Mouse (Mus musculus): ENCODE results near the gene Bmp2k. TPM values are rescaled to one million over a fixed set of nuclear protein-coding genes. Genes with fewer than 3 reads are reported as not detected.

Gene Bmp2k
- polyA plus RNA-seq, 1 experiment from 2014 or later, result 16.5 TPM

DNA sequence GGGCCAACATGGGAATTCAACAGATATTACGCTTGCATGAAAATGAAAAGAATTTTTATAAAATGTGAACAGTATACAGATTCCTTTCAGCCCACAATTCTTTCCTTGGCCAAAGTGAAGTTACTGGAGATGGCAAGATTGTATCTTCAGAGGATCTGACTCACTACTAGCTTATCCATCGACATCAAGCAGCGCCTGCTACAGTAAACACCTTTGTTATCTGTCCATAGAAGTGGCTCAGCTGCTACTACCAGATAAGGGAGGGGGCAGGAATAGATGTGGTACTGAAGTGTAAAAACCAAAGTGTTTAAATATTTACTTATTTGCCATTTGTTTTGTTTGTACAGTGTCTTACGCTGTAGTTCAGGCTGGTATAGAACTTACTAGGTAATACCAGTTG lies 8.6 kb upstream of the Bmp2k start:
- H3K4me3 ChIP-seq (ENCODE audit: low read depth, low read length), result no peak overlapping the region
- no peaks in the 10 kb centered on the region for H3K36me3 ChIP-seq (ENCODE audit: insufficient read depth, low read length)
- WGBS, result 33% methylated on average over 4 of the region's 4 CpGs
- DNase-seq (ENCODE audit: low spot score) (no peak), ATAC-seq (no peak)
- H3K9ac ChIP-seq (replicated peaks; ENCODE audit: low read depth), result no peak overlapping the region
- no peaks in the 10 kb centered on the region for H3K9me3 ChIP-seq (ENCODE audit: low read length)
- H3K4me1 ChIP-seq (ENCODE audit: insufficient read depth, low read depth, low read length), result no peaks in the 10 kb centered on the region
- TF ChIP-seq CTCF (IDR thresholded peaks at IDR 0.05), result no peak
- peak; percentile 66 for TF ChIP-seq EP300 (IDR thresholded peaks at IDR 0.05)
- no peak overlapping the region for H3K27ac ChIP-seq (ENCODE audit: low read length)
- H3K4me2 ChIP-seq (replicated peaks; ENCODE audit: low read depth, low read length), result no peak overlapping the region
- no peaks in the 10 kb centered on the region for H3K27me3 ChIP-seq (replicated peaks; ENCODE audit: insufficient read depth, low read length)

DNA sequence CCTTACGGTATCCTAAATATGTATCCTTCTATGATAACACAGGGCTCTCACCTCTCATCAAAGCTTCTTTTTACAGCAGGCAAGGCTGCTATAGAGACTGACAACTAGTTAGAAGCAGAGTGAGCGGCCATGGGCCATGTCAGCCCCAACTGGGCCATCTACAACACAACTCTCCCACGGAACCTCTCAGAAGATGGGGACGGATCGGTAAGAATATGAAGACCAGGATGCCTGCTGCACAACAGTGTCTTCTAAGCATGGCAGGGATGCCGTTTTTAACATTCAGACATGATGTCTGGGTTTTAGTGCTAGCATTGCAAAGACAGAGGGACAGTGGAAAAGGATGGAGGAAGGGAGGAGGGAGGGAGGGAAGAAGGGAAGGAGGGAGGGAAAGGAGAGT lies 6.3 kb upstream of the Bmp2k start:
- Histone ChIP-seq H3K4me3 (ENCODE audit: low read depth, low read length) (no peak overlapping the region), H3K4me1 (ENCODE audit: insufficient read depth, low read depth, low read length) (no peaks in the 10 kb centered on the region), H3K9me3 (ENCODE audit: low read length) (no peaks in the 10 kb centered on the region), H3K4me2 (replicated peaks; ENCODE audit: low read depth, low read length) (no peak overlapping the region), H3K27ac (ENCODE audit: low read length) (no peak overlapping the region), H3K27me3 (replicated peaks; ENCODE audit: insufficient read depth, low read length) (no peaks in the 10 kb centered on the region), H3K36me3 (ENCODE audit: insufficient read depth, low read length) (no peaks in the 10 kb centered on the region), H3K9ac (replicated peaks; ENCODE audit: low read depth) (no peak overlapping the region)
- DNase-seq (ENCODE audit: low spot score) (no peak), ATAC-seq (no peak)
- WGBS, result 91% methylated on average over 6 of the region's 6 CpGs
- TF ChIP-seq EP300 (IDR thresholded peaks at IDR 0.05) (no peak), CTCF (IDR thresholded peaks at IDR 0.05) (no peak)

DNA sequence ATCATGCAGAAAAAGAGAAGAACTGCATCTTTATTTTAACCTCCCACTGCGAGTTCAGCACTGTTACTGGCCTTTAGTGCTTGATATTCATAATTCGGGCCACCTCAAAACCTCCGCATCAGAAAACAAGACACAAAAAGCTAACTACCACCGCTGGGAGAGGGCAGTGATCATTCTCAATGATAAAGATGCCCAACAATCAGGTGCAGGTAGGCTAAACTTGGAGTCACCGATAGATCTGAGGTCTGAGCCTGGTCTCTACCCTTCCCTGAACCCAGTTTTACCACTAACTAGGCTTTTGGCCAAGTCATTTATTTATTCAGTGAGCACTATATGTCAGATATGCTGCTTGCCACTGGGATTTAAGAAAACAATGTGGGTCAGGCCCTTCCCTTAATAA lies 4.8 kb upstream of the Bmp2k start:
- H3K4me1 ChIP-seq (ENCODE audit: insufficient read depth, low read depth, low read length), result no peaks in the 10 kb centered on the region
- H3K9me3 ChIP-seq (ENCODE audit: low read length), result no peaks in the 10 kb centered on the region
- H3K27ac ChIP-seq (ENCODE audit: low read length), result no peak overlapping the region
- WGBS, result 84% methylated on average over 5 of the region's 5 CpGs
- H3K4me3 ChIP-seq (ENCODE audit: low read depth, low read length), result no peak overlapping the region
- H3K4me2 ChIP-seq (replicated peaks; ENCODE audit: low read depth, low read length), result no peak overlapping the region
- no peak overlapping the region for H3K9ac ChIP-seq (replicated peaks; ENCODE audit: low read depth)
- no peaks in the 10 kb centered on the region for H3K27me3 ChIP-seq (replicated peaks; ENCODE audit: insufficient read depth, low read length)
- TF ChIP-seq CTCF (IDR thresholded peaks at IDR 0.05) (no peak), EP300 (IDR thresholded peaks at IDR 0.05) (no peak)
- DNase-seq (ENCODE audit: low spot score) (no peak), ATAC-seq (no peak)
- no peaks in the 10 kb centered on the region for H3K36me3 ChIP-seq (ENCODE audit: insufficient read depth, low read length)

DNA sequence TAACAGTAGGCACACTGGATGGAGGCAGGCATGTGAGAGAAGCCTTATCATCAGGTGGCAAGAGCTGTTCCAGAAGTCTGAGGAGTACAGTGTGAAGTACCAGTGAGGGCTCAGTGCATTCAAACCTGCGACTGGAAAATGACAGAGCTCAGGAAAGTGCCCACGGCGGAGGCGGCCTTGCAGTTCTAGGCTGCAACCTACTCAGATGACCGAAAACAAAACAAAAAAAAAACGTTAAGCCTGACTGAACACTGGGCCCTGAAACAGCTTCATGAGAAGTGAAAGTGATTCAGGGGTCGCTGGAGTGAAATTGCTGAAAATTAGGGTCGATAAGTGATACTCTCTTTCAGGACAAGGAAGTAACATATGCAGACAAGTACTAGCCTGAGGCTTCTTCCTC lies 4.4 kb upstream of the Bmp2k start:
- Histone ChIP-seq H3K9me3 (ENCODE audit: low read length) (no peaks in the 10 kb centered on the region), H3K4me3 (ENCODE audit: low read depth, low read length) (no peak overlapping the region), H3K9ac (replicated peaks; ENCODE audit: low read depth) (no peak overlapping the region), H3K4me1 (ENCODE audit: insufficient read depth, low read depth, low read length) (no peaks in the 10 kb centered on the region), H3K4me2 (replicated peaks; ENCODE audit: low read depth, low read length) (no peak overlapping the region), H3K27me3 (replicated peaks; ENCODE audit: insufficient read depth, low read length) (no peaks in the 10 kb centered on the region), H3K27ac (ENCODE audit: low read length) (no peak overlapping the region), H3K36me3 (ENCODE audit: insufficient read depth, low read length) (no peaks in the 10 kb centered on the region)
- 72% methylated on average over 8 of the region's 8 CpGs for WGBS
- DNase-seq (ENCODE audit: low spot score), result no peak
- no peak for ATAC-seq
- TF ChIP-seq EP300 (IDR thresholded peaks at IDR 0.05), result no peak
- TF ChIP-seq CTCF (IDR thresholded peaks at IDR 0.05), result no peak

DNA sequence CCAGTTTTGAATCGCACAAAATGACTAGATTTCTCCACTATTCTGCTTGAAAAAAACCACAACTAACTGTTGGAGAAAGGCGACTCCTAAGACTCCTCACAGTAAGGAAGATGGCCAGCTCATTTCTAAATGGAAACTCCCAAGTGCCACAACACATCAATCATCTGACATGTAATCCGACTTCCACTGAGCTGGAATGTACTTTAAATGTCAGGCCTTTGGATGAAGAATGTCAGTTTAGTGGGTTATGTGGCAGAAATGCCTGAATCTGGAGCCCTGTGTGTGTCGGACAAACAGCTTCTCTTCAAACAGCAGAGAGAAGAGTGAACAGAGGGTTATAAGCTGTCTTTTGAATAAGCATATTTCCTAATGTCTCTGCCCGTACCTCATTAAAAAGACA lies 1.7 kb upstream of the Bmp2k start:
- Histone ChIP-seq H3K9me3 (ENCODE audit: low read length) (no peaks in the 10 kb centered on the region), H3K27me3 (replicated peaks; ENCODE audit: insufficient read depth, low read length) (no peaks in the 10 kb centered on the region), H3K4me1 (ENCODE audit: insufficient read depth, low read depth, low read length) (no peaks in the 10 kb centered on the region), H3K36me3 (ENCODE audit: insufficient read depth, low read length) (no peaks in the 10 kb centered on the region), H3K9ac (replicated peaks; ENCODE audit: low read depth) (no peak overlapping the region), H3K27ac (ENCODE audit: low read length) (no peak overlapping the region), H3K4me3 (ENCODE audit: low read depth, low read length) (no peak overlapping the region), H3K4me2 (replicated peaks; ENCODE audit: low read depth, low read length) (no peak overlapping the region)
- DNase-seq (ENCODE audit: low spot score) (no peak), ATAC-seq (no peak)
- WGBS, result 75% methylated on average over 5 of the region's 5 CpGs
- TF ChIP-seq CTCF (IDR thresholded peaks at IDR 0.05) (no peak), EP300 (IDR thresholded peaks at IDR 0.05) (no peak)

DNA sequence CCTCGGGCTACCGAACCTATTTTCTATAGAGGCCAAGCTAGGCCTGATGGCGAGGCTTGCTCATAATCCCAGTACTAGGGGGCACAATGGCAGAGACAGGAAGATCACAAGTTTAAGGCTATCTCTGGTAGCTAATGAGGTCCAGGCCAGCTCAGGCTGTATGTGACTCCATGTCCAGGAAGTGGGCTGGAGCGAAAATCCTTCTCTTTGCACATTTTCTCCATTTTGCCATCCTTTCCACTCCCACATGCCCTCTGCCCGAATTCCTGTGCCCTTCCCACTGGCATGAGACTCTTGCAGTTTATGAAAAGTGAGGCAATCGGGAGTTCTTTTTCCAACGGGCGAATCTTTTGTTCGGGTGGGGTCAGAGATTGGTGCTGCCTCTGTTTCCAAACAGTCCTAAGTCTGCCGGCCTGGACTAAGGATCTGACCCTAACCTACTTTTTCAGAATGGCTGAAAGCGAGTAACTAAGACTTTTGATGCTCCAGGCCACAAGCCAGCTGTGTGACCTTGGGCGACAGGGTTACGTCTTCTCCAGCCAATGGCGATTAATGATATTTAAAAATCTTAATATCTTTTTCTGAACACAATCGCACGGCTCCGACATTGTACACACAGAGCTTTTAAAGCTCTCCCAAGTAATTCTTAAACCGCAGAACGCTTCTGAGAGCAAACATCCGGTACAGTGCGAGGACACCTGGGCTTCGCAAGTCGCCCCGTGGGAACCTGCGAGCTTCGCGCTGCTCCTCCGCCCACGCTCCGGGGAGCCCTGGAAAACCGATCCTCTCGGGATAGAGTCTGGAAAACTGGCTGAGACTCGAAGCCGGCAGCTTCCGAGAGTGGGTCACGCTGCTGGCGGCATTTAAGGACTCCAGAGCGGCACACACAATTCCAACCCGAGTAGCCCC lies 834 bp upstream of the Bmp2k start:
- Histone ChIP-seq H3K4me1 (ENCODE audit: insufficient read depth, low read depth, low read length) (no peaks in the 10 kb centered on the region; the same call in 1 of the 2 replicates), H3K4me3 (ENCODE audit: low read depth, low read length) (peak overlapping the region; percentile 91), H3K4me2 (replicated peaks; ENCODE audit: low read depth, low read length) (peak overlapping the region; percentile 84), H3K27ac (ENCODE audit: low read length) (peak overlapping the region; percentile 97), H3K36me3 (ENCODE audit: insufficient read depth, low read length) (no peaks in the 10 kb centered on the region), H3K27me3 (replicated peaks; ENCODE audit: insufficient read depth, low read length) (no peaks in the 10 kb centered on the region), H3K9me3 (ENCODE audit: low read length) (no peaks in the 10 kb centered on the region), H3K9ac (replicated peaks; ENCODE audit: low read depth) (peak overlapping the region; percentile 87)
- ATAC-seq, result peak; percentile 21
- TF ChIP-seq EP300 (IDR thresholded peaks at IDR 0.05) (no peak), CTCF (IDR thresholded peaks at IDR 0.05) (no peak)
- no peak for DNase-seq (ENCODE audit: low spot score)
- WGBS, result 14% methylated on average over 39 of the region's 39 CpGs

Measured in lung, postnatal 0 days (tissue).